Mouse (Mus musculus) neutrophil, adult 5-6 weeks (primary cell): ENCODE measurements around the gene Pzp. TPM values are rescaled to one million over a fixed set of nuclear protein-coding genes. Genes with fewer than 3 reads are reported as not detected.

Source experiments
- ATAC-seq: fragments of 151-379, 151-347 bp; 2 replicates; pipeline ENCODE4 v1.8.0; 2017; ENCODE audit warnings: mild to moderate bottlenecking, moderate TSS enrichment; ENCODE audit not compliant: insufficient number of reproducible peaks, poor library complexity, low FRiP score, severe bottlenecking; ENCODE audit errors: extremely low read depth
- total RNA-seq: library from RNA; stranded (forward); fragments of 200-1000 nt; gene quantifications from 2 replicates; pipeline ENCODE4 v1.2.3, GENCODE M21; 2017

The Pzp gene
- 0.47 TPM in 1 of 2 replicates, not detected in the other for total RNA-seq

GRCm38 (mm10) chr6:128526601-128527000 is at the start of gene Pzp:
Pzp (minus strand) TSS chr6:128526720.
- ATAC-seq = no peak

- no peak for ATAC-seq
Observed at GRCm38 (mm10) chr6:128566589-128566988, 40.1 kb upstream of the Pzp start.

- ATAC-seq = no peak
Observed at GRCm38 (mm10) chr6:128554049-128554448, 27.5 kb upstream of the Pzp start.

- no peak for ATAC-seq
Observed at GRCm38 (mm10) chr6:128549463-128550452, 23.2 kb upstream of the Pzp start.

GRCm38 (mm10) chr6:128548532-128548931 is 22.0 kb upstream of the Pzp start:
- ATAC-seq = no peak

GRCm38 (mm10) chr6:128545402-128545801 is 18.9 kb upstream of the Pzp start:
- ATAC-seq = no peak

GRCm38 (mm10) chr6:128543226-128543625 is 16.7 kb upstream of the Pzp start:
- ATAC-seq = no peak

- no peak for ATAC-seq
Observed at GRCm38 (mm10) chr6:128535250-128535649, 8.7 kb upstream of the Pzp start.

GRCm38 (mm10) chr6:128533296-128533695 is 6.8 kb upstream of the Pzp start:
- no peak for ATAC-seq

- ATAC-seq = no peak
Observed at GRCm38 (mm10) chr6:128532701-128533100, 6.2 kb upstream of the Pzp start.

- no peak for ATAC-seq
Observed at GRCm38 (mm10) chr6:128528491-128528890, 2.0 kb upstream of the Pzp start.

GRCm38 (mm10) chr6:128527110-128527509 is 590 bp upstream of the Pzp start:
- ATAC-seq = no peak

- ATAC-seq = no peak
Observed at GRCm38 (mm10) chr6:128525801-128526200, 719 bp downstream of the Pzp start.

- no peak for ATAC-seq
Observed at GRCm38 (mm10) chr6:128523360-128523759, 3.2 kb downstream of the Pzp start.

- no peak for ATAC-seq
Observed at GRCm38 (mm10) chr6:128519159-128519558, 7.4 kb downstream of the Pzp start.

- ATAC-seq = no peak
Observed at GRCm38 (mm10) chr6:128505676-128506236, 20.8 kb downstream of the Pzp start.

GRCm38 (mm10) chr6:128504743-128505142 is 21.8 kb downstream of the Pzp start:
- no peak for ATAC-seq

GRCm38 (mm10) chr6:128495346-128495745 is 31.2 kb downstream of the Pzp start:
- ATAC-seq = no peak

GRCm38 (mm10) chr6:128494646-128495331 is 31.7 kb downstream of the Pzp start:
- no peak for ATAC-seq

GRCm38 (mm10) chr6:128491916-128492315 is 34.6 kb downstream of the Pzp start:
- no peak for ATAC-seq
